Mouse (Mus musculus) kidney, embryonic 16.5 days (tissue): Measurements from ENCODE around the gene Olfr91. TPM values are rescaled to one million over a fixed set of nuclear protein-coding genes. Genes with fewer than 3 reads are reported as not detected.

Experiments
- ATAC-seq: fragments of 200-750 bp; cut with Nextera tagmentation; 2 replicates; pipeline ENCODE4 v1.8.0; 2017; ENCODE audit warnings: moderate TSS enrichment; ENCODE audit not compliant: low FRiP score, low TSS enrichment
- H3K27ac ChIP-seq: fragments of 300-500 bp; sonication (generic); 2 replicates; pipeline ENCODE4 v1.5.1; 2014; ENCODE audit warnings: low read length
- H3K27me3 ChIP-seq: fragments of 300-500 bp; sonication (generic); 2 replicates; pipeline ENCODE4 v1.6.1; 2014; ENCODE audit warnings: low read length, control low read depth, mixed read lengths; ENCODE audit not compliant: insufficient read depth
- H3K36me3 ChIP-seq: fragments of 300-500 bp; sonication (generic); 2 replicates; pipeline ENCODE4 v1.6.1; 2014; ENCODE audit warnings: low read length, control low read depth, mixed read lengths; ENCODE audit not compliant: insufficient read depth
- H3K4me1 ChIP-seq: fragments of 300-500 bp; sonication (generic); 2 replicates; pipeline ENCODE4 v1.6.1; 2014; ENCODE audit warnings: low read length, control low read depth, mixed read lengths; ENCODE audit not compliant: insufficient read depth
- H3K4me2 ChIP-seq: fragments of 300-500 bp; sonication (generic); replicated peaks from 2 replicates; pipeline ENCODE4 v1.6.1; 2014; ENCODE audit warnings: low read depth, low read length
- H3K4me3 ChIP-seq: fragments of 300-500 bp; sonication (generic); 2 replicates; pipeline ENCODE4 v1.5.1; 2014; ENCODE audit warnings: mild to moderate bottlenecking, low read length
- H3K9ac ChIP-seq: fragments of 300-500 bp; sonication (generic); replicated peaks from 2 replicates; pipeline ENCODE4 v1.6.1; 2014; ENCODE audit warnings: low read length
- H3K9me3 ChIP-seq: fragments of 300-500 bp; sonication (generic); 2 replicates; pipeline ENCODE4 v1.6.1; 2016; ENCODE audit warnings: low read length, control low read depth
- WGBS: fragments of 180-500 bp; shearing (Covaris S2); extraction: QIAGEN DNeasy Blood & Tissue Kit; methylation state at CpG from one replicate; pipeline ENCODE4 v1.1.7; 2014; 5-methylcytosine and 5-hydroxymethylcytosine counted together
- polyA plus RNA-seq: library from polyadenylated mRNA; unstranded; fragments of >200 nt; fragmentation: Nextera tagmentation; extraction: Ambion mirVana; gene quantifications from 2 replicates; pipeline ENCODE4 v1.2.1, GENCODE M21; 2015

Olfr91 gene
- polyA plus RNA-seq, 1 experiment from 2014 or later, result not detected

DNA sequence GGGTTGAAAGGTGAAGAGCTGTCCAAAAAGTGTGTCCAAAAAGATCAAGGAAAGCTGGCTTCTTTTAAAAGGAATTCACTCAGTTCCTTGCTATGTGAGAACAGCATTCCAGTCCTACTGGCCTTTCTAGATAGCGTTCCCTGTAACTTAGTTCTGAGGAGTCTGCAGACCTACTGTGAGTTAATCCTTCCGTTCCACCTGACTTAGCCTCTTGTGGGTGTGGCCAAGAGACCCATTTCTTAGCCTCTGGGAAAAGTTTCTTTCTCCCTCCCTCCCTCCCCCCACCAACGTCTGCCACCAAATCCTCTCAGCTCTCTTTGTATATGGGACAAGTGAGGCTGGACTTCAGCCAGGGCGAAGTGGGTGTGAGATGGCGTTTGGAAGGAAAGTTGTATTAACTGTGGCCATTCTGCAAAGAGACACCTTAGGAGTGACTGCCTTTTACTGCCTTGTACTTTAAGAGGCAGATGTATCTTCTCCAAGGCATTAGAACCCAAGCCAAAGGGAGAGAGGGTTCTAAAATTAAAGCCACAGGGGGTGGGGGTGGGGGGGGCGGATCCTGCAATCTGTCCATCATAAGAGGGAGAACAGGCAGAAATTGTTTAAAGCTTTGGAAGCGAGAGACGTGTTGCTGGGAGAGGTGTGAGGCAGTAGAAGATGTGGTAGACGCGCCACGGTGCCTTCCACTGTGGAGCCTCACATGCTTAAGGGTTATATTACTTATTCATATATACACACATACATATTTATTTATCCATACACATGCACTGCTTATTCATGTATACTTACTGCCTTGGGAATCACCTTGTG is 34.2 kb downstream of the Olfr91 start:
- Histone ChIP-seq H3K4me3 (no peak overlapping the region), H3K9me3 (no peaks in the 10 kb centered on the region), H3K4me1 (no peaks in the 10 kb centered on the region), H3K9ac (no peak overlapping the region), H3K27me3 (no peaks in the 10 kb centered on the region), H3K27ac (no peak overlapping the region), H3K4me2 (no peak overlapping the region), H3K36me3 (peaks cover 64% of the 10 kb centered on the region)
- no peak for ATAC-seq
- 87% methylated on average over 11 of the region's 11 CpGs for WGBS

DNA sequence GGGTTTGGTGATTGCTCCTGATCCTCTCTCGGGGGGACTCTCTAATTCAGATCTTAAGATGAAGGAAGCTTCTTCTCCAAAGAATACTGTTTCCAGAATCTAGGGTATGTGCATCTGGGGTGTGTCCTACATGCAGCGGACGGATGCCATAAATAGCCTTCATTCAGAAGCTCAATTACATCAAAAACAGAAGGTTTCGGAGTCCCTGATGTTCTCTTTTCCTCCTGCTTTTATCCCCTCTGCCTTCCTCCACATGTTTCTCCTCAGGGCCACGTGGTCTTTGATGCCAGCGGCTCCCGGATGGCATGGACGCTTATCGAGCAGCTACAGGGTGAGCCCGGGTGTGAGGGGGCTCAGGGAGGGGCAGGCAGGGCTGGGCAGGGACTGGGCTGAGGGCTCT is 35.0 kb downstream of the Olfr91 start:
- H3K27ac ChIP-seq, result no peak overlapping the region
- H3K4me2 ChIP-seq, result no peak overlapping the region
- WGBS, result 81% methylated on average over 10 of the region's 10 CpGs
- H3K27me3 ChIP-seq, result no peaks in the 10 kb centered on the region
- ATAC-seq, result no peak
- H3K9ac ChIP-seq, result no peak overlapping the region
- peaks cover 59% of the 10 kb centered on the region for H3K36me3 ChIP-seq
- no peaks in the 10 kb centered on the region for H3K9me3 ChIP-seq
- no peaks in the 10 kb centered on the region for H3K4me1 ChIP-seq
- H3K4me3 ChIP-seq, result no peak overlapping the region

DNA sequence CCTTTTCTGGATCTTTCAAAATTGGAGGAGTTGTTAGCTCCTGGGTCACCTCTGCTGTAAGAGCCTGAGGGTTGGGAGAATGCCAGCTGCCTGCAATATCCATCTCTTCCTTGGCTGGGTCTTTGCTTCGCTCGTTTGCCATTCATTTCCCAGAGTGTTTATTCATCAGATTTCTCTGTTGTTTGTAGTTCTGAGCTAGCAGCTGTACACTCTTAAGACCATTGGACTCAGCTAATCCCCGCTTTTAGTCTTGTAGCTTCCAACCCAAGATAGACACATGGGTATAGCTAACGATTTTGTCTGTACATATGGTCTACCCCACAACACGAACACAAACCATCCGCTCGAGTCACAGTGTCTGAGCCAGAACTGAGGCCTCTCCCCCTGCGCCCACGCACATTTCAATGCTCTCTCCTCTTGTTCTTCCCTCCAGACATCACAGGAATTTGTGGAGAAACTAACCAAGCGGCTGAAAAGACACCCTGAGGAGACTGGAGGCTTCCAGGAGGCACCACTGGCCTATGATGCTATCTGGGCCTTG is 35.9 kb downstream of the Olfr91 start:
- H3K4me1 ChIP-seq, result no peaks in the 10 kb centered on the region
- no peak overlapping the region for H3K4me2 ChIP-seq
- no peaks in the 10 kb centered on the region for H3K9me3 ChIP-seq
- peaks cover 50% of the 10 kb centered on the region for H3K36me3 ChIP-seq
- H3K4me3 ChIP-seq, result no peak overlapping the region
- 90% methylated on average over 10 of the region's 10 CpGs for WGBS
- no peak for ATAC-seq
- no peaks in the 10 kb centered on the region for H3K27me3 ChIP-seq
- H3K9ac ChIP-seq, result no peak overlapping the region
- H3K27ac ChIP-seq, result no peak overlapping the region

GRCm38 (mm10) chr17:37061435-37061834 is 36.6 kb downstream of the Olfr91 start:
- peaks cover 52% of the 10 kb centered on the region for H3K36me3 ChIP-seq

GRCm38 (mm10) chr17:37056957-37057356 is 41.1 kb downstream of the Olfr91 start:
- Histone ChIP-seq H3K9ac (no peak overlapping the region), H3K4me3 (no peak overlapping the region), H3K36me3 (peaks cover 45% of the 10 kb centered on the region), H3K4me2 (no peak overlapping the region), H3K27me3 (no peaks in the 10 kb centered on the region), H3K4me1 (no peaks in the 10 kb centered on the region), H3K27ac (no peak overlapping the region), H3K9me3 (no peaks in the 10 kb centered on the region)
- ATAC-seq, result no peak
- 85% methylated on average over 6 of the region's 6 CpGs for WGBS

More at GRCm38 (mm10) chr17:37061435-37061834, 36.6 kb downstream of the Olfr91 start:
- Histone ChIP-seq H3K4me1 (no peaks in the 10 kb centered on the region), H3K9me3 (no peaks in the 10 kb centered on the region), H3K9ac (no peak overlapping the region), H3K27ac (no peak overlapping the region), H3K27me3 (no peaks in the 10 kb centered on the region), H3K4me3 (no peak overlapping the region), H3K4me2 (no peak overlapping the region)
- WGBS, result 93% methylated on average over 3 of the region's 3 CpGs
- ATAC-seq, result no peak

DNA sequence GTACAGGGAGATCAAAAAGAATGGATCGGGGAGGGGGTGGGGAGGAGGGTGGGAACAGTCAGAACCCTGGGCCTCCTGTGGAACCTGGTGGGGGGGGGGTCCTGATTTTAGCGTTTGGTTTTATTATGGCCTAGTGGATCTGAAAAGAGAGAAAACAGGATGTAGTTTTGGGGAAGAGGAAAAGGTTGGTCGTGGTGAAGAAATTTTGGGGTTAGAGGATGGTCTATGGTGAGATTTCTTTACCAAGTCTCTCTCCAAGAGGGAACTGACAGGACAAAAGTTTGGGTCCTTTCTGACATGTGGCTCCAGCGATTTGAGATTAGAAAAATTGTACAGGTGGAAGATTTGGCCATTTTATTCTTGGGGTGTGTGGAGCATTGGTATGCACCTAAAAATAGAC is 46.3 kb downstream of the Olfr91 start:
- no peaks in the 10 kb centered on the region for H3K27me3 ChIP-seq
- H3K4me1 ChIP-seq, result peaks cover 18% of the 10 kb centered on the region
- no peak overlapping the region for H3K4me3 ChIP-seq
- ATAC-seq, result no peak
- no peak overlapping the region for H3K27ac ChIP-seq
- H3K9ac ChIP-seq, result no peak overlapping the region
- peaks cover 25% of the 10 kb centered on the region for H3K36me3 ChIP-seq
- no peak overlapping the region for H3K4me2 ChIP-seq
- WGBS, result 61% methylated on average over 4 of the region's 4 CpGs
- H3K9me3 ChIP-seq, result no peaks in the 10 kb centered on the region

DNA sequence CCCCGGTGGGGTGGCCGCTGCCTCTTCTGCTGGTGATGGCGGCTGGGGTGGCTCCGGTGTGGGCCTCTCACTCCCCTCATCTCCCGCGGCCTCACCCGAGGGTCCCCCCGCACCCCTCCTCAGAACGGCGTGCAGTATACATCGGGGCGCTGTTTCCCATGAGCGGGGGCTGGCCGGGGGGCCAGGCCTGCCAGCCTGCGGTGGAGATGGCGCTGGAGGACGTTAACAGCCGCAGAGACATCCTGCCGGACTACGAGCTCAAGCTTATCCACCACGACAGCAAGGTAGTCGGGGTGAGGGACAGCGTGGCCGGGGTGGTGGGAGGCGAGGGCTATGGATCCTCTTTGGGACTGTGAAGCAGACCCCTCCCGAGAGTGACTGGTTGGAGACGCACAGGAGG is 47.2 kb downstream of the Olfr91 start:
- 4% methylated on average over 27 of the region's 27 CpGs for WGBS
- no peak overlapping the region for H3K27ac ChIP-seq
- ATAC-seq, result 0 out of 2 replicates have a peak, but pooled peaks have one; percentile 0

GRCm38 (mm10) chr17:37050399-37050798 is 47.7 kb downstream of the Olfr91 start:
- H3K9ac ChIP-seq, result peak overlapping the region; percentile 76
- peaks cover 21% of the 10 kb centered on the region for H3K4me1 ChIP-seq
- WGBS, result 2% methylated on average over 22 of the region's 22 CpGs
- H3K4me2 ChIP-seq, result peak overlapping the region; percentile 96
- no peaks in the 10 kb centered on the region for H3K27me3 ChIP-seq
- ATAC-seq, result peak; percentile 35
- no peaks in the 10 kb centered on the region for H3K9me3 ChIP-seq
- H3K36me3 ChIP-seq, result peaks cover 15% of the 10 kb centered on the region; the same call in 1 of the 2 replicates
- no peak overlapping the region; the same call in 1 of the 2 replicates for H3K27ac ChIP-seq
- peak overlapping the region; percentile 69 for H3K4me3 ChIP-seq

More for the DNA sequence above, 47.2 kb downstream of the Olfr91 start:
- Histone ChIP-seq H3K9me3 (no peaks in the 10 kb centered on the region), H3K9ac (peak overlapping the region; percentile 76), H3K4me1 (peaks cover 18% of the 10 kb centered on the region), H3K4me3 (peak overlapping the region; percentile 69), H3K4me2 (peak overlapping the region; percentile 96), H3K27me3 (no peaks in the 10 kb centered on the region), H3K36me3 (peaks cover 17% of the 10 kb centered on the region; the same call in 1 of the 2 replicates)

GRCm38 (mm10) chr17:37049570-37050310 is 48.3 kb downstream of the Olfr91 start:
- Histone ChIP-seq H3K4me1 (peaks cover 24% of the 10 kb centered on the region), H3K27me3 (no peaks in the 10 kb centered on the region), H3K4me2 (peak overlapping the region; percentile 96), H3K9ac (peak overlapping the region; percentile 76), H3K36me3 (0 out of 2 replicates have a peak, but pooled peaks cover 10% of the 10 kb centered on the region), H3K4me3 (peak overlapping the region; percentile 69), H3K9me3 (no peaks in the 10 kb centered on the region), H3K27ac (no peak overlapping the region; the same call in 1 of the 2 replicates)
- 4% methylated on average over 39 of the region's 39 CpGs for WGBS
- peak; percentile 6; the same call in 1 of the 2 replicates for ATAC-seq
